Mouse (Mus musculus): Measurements from ENCODE around the gene E4f1. TPM values are rescaled to one million over a fixed set of nuclear protein-coding genes. Genes with fewer than 3 reads are reported as not detected.

The E4f1 gene
- 17.6 and 21.6 TPM in 2 replicates for polyA plus RNA-seq (2012; rRNA removed)

DNA sequence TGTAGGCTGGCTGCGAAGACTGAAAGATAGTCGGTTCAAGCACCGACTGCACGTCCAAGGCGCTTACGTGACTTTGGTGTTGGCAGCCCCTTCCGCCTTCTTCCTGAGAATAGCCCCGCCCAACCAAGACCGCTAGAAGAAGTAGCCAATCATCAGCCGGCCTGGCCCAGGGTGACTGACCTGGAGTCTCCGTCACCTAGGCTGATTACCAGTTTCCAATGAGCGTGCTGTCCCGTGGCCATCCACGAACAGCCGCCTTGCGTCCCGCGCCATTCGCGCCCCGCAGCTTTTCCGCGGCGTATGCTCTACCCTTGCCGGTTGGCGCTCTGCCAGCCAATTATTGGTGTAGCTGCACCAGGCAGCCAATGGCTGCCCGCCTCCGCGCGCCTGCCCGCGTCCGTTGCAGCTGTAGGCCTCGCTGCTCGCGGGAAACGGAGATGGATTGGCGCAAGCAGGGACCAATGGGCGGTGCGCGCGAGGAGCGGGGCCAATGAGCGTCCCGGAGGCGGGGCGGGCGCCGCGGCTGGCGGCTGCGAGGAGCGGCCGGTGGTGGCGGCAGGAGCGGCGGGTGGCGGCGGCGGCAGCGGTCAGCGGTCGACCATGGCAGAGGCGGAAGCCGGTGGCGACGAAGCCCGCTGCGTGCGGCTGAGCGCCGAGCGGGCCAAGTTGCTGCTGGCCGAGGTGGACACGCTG, at the start of gene E4f1, which contains the start of gene Pgp:
TSS of gene E4f1 (minus strand) at position 404 of the 693 bp plus-strand sequence.
TSS of gene Pgp (plus strand) at position 483 of the 693 bp plus-strand sequence.

DNA sequence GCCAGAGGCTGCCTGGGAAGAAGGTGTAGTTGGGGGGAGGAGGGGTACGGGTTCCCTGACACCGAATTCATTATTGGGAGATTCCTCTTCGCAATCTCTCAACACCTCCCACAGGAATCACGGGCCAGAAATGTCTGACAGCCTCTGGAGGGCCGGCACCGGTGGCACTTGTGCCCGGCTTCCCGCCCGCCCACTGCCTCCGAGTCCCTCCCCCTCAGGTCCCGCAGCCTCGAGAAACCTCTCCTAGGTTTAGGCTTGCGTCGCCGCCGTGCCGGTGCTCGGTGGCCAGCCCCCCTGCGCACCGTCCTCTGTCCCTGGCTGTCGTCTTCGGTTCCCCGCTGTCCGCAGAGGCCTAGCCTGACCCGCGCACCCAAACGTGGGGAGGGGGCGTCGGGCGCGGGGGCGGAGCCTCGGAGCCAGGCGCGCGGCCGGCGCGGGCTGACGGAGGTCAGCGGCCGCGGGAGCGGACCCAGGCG, 18.1 kb upstream of the E4f1 start, which contains the start of gene Caskin1:
TSS of gene Caskin1 (plus strand) at position 416 of the 476 bp plus-strand sequence.

DNA sequence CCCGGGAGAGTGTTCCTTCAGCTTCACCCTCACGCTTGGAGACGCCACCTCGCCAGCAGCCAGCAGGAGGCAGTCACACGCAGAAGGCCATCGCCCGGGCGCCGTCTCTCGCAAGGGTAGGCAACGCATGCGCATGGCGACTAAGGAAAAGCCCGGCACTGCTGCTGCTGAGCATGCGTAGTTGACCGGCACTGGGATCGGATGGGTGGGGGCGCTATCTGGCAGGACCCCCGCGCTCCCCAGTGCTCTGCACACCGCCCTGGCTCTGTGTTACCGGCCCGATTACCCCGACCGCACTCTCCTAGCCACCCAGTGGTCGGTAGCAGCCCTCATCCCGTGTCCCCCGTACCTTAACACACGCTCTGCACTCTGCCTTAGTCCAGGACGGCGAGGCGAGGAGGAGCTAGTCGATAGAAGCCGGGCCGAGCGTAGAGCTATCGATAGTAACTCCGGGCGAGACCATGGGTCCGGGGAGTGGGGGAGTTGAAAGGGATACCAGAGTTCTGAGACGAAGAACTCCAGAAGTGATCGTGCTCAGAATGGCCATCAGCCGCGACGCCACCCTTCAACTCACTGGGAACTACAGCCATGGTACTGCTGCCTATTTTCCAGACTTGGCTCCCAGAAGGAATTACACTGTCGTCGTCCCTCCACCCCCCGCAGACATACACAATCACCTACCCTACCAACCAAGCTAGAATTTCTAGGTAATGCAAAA, 8.7 kb upstream of the E4f1 start, which contains the start of gene Mlst8:
TSS of gene Mlst8 (minus strand) at position 416 of the 718 bp plus-strand sequence.

GRCm38 (mm10) chr17:24473612-24474275, 3.6 kb upstream of the E4f1 start, which contains the start of gene Bricd5:
Gene Bricd5, plus strand, starts transcription at chr17:24473884.

GRCm38 (mm10) chr17:24442632-24443155, 27.4 kb downstream of the E4f1 start, which contains the start of gene Dnase1l2:
Gene Dnase1l2, minus strand, starts transcription at chr17:24443105.

DNA sequence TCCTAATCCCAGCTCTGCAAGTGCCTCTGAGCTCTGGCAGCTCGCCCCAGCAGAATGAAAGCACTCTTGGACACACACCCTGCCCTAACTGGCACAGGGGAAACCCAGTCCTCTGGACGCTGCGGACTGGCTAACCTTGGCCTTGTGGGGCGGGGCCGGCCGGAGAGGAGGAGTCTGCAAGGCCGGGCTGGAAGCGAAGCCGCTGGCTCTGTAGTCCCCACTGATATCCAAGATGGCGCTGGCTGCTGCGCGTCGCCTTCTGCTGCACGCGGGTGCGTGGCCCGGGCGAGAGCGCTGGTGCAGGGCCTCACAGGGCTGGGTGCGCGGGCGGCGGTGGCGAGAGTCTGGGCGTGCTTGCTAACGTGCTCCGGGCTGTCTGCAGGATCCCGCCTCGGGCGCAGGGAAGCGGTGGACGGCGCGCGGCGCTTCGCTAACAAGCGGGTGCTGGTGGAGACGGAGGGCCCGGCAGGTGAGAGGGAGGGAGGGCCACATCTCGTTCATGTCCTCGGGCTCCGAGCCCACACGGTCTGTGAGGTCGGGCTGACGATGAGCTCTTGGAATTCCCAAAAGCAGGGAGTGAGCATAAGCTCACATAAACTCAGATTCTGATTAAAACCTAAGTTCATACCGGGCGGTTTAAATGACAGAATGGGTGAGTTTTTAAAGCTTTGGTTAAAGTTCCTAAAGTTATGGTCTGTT, 43.5 kb downstream of the E4f1 start, which contains the start of gene Eci1:
TSS of gene Eci1 (plus strand) at position 171 of the 699 bp plus-strand sequence.

DNA sequence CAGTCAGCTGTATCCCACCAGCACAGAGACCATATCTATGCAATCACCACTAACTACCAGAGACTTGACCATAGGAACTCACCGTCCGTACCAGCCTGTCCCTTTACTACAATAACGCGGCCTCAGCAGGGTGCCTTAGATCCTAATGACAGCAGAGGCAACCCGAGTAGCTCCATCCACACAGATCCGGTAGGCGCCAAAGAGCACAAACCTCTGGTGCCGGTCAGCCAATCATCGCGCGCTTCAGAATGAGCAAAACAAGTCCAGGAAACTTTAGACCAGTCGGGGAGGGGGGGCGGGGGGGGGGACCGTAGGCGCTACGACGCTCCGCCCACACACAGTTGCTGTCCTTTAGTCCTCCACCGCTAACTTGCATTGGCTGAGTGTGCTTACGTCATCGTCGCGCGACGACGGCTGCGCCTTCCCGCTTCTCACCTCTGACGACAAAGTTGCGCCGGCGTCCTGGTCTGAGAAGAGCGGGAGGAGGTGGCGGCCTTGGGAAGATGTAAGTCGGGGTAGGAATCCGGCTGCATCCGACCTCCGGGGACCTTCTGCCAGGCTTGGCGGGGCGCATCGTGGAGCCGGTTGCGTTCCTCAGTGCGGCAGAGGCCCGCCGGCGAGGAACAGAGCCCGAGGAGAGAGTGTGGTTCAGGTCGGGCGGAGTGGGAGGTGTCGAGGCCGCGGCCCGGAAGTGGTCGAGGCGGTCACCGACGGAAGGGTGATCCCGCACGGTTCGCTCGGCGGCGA, 55.7 kb downstream of the E4f1 start, which contains the start of gene Rnps1:
TSS of gene Rnps1 (plus strand) at position 336 of the 747 bp plus-strand sequence.

Other genes starting within 250 kb of the E4f1 start
- 13.1 and 15.0 TPM in 2 replicates for gene Tedc2, start 249.5 kb downstream of the E4f1 start, polyA plus RNA-seq (2012; rRNA removed)
- 17.5 and 18.2 TPM in 2 replicates for gene Ccnf, start 218.8 kb downstream of the E4f1 start, polyA plus RNA-seq (2012; rRNA removed)
- gene Abca17, start 119.2 kb downstream of the E4f1 start, polyA plus RNA-seq (2012; rRNA removed): not detected in 2 replicates
- gene Abca3, start 118.4 kb downstream of the E4f1 start, polyA plus RNA-seq (2012; rRNA removed): 9.4 and 10.9 TPM in 2 replicates
- 72.7 and 77.9 TPM in 2 replicates for gene Rnps1, start 55.7 kb downstream of the E4f1 start, polyA plus RNA-seq (2012; rRNA removed)
- gene Eci1, start 43.7 kb downstream of the E4f1 start, polyA plus RNA-seq (2012; rRNA removed): 112 and 121 TPM in 2 replicates
- gene Dnase1l2, start 27.2 kb downstream of the E4f1 start, polyA plus RNA-seq (2012; rRNA removed): 2.2 and 2.4 TPM in 2 replicates
- 21.3 and 23.2 TPM in 2 replicates for gene Pgp, start 79 bp upstream of the E4f1 start, polyA plus RNA-seq (2012; rRNA removed)
- 0.14 and 0.23 TPM in 2 replicates for gene Bricd5, start 3.6 kb upstream of the E4f1 start, polyA plus RNA-seq (2012; rRNA removed)
- gene Mlst8, start 8.8 kb upstream of the E4f1 start, polyA plus RNA-seq (2012; rRNA removed): 10.8 TPM in 2 replicates
- gene Caskin1, start 18.3 kb upstream of the E4f1 start, polyA plus RNA-seq (2012; rRNA removed): 0.07 and 0.08 TPM in 2 replicates
- gene Traf7, start 57.6 kb upstream of the E4f1 start, polyA plus RNA-seq (2012; rRNA removed): 48.2 and 52.1 TPM in 2 replicates
- gene Rab26, start 63.9 kb upstream of the E4f1 start, polyA plus RNA-seq (2012; rRNA removed): 0.24 and 0.30 TPM in 2 replicates
- gene Pkd1, start 79.5 kb upstream of the E4f1 start, polyA plus RNA-seq (2012; rRNA removed): 3.8 and 5.0 TPM in 2 replicates
- 17.8 and 20.1 TPM in 2 replicates for gene Tsc2, start 162.3 kb upstream of the E4f1 start, polyA plus RNA-seq (2012; rRNA removed)
- 5.8 and 6.5 TPM in 2 replicates for gene Nthl1, start 162.4 kb upstream of the E4f1 start, polyA plus RNA-seq (2012; rRNA removed)
- 10.7 and 11.8 TPM in 2 replicates for gene Slc9a3r2, start 180.0 kb upstream of the E4f1 start, polyA plus RNA-seq (2012; rRNA removed)
- 0.07 and 0.16 TPM in 2 replicates for gene Npw, start 188.1 kb upstream of the E4f1 start, polyA plus RNA-seq (2012; rRNA removed)
- 21.7 and 27.6 TPM in 2 replicates for gene Zfp598, start 199.4 kb upstream of the E4f1 start, polyA plus RNA-seq (2012; rRNA removed)
- 0.12 and 0.14 TPM in 2 replicates for gene Syngr3, start 219.6 kb upstream of the E4f1 start, polyA plus RNA-seq (2012; rRNA removed)
- 18.4 and 20.5 TPM in 2 replicates for gene Gfer, start 225.8 kb upstream of the E4f1 start, polyA plus RNA-seq (2012; rRNA removed)
- 1.1 and 1.2 TPM in 2 replicates for gene Noxo1, start 225.9 kb upstream of the E4f1 start, polyA plus RNA-seq (2012; rRNA removed)
- gene Tbl3, start 237.3 kb upstream of the E4f1 start, polyA plus RNA-seq (2012; rRNA removed): 17.9 and 18.1 TPM in 2 replicates
- 0.10 TPM in 1 of 2 replicates, not detected in the other for gene Rnf151, start 247.8 kb upstream of the E4f1 start, polyA plus RNA-seq (2012; rRNA removed)
- gene Rps2, start 247.8 kb upstream of the E4f1 start, polyA plus RNA-seq (2012; rRNA removed): 1,642 and 1,684 TPM in 2 replicates

Measured in liver, embryonic 18 days (tissue).